Mouse (Mus musculus) c-Kit-positive CD71-negative TER-119-negative erythroid progenitor cells, embryonic 14.5 days (primary cell): ENCODE data around the gene Hnrnpu.
"Not testable (repeated sequence)": the region's sequence is repeated elsewhere in the genome, so short reads cannot be mapped to it uniquely, and the experiment has no call there.

ENCODE experiments used
- DNase-seq: peaks from one replicate; pipeline ENCODE4 v3.0.0-alpha.2; 2013; ENCODE audit warnings: low read depth

Gene Hnrnpu

DNA sequence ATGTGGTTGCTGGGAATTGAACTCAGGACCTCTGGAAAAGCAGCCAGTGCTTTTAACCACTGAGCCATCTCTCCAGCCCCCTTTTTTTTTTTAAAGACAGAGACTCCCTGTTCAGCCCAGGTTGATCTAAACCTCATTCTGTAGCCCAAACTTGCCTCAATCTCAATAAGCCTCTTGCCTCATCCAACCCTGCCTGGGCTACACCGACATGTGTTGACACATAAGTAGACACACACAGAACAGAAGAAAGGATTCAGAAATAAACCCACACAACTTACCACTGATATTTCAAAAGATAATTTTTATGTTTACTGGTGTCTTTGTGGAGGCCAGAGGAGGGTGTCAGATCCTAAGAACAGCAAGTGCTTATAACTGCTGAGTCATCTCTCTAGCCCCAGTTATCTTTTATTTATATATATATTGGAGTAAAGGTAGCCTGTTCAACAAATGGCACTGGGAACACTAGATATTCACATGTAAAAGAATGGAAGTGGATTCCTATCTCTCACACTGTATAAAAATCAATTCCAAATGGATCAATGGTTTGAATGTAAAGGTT is 24.5 kb downstream of the Hnrnpu start:
- DNase-seq, result no peak

DNA sequence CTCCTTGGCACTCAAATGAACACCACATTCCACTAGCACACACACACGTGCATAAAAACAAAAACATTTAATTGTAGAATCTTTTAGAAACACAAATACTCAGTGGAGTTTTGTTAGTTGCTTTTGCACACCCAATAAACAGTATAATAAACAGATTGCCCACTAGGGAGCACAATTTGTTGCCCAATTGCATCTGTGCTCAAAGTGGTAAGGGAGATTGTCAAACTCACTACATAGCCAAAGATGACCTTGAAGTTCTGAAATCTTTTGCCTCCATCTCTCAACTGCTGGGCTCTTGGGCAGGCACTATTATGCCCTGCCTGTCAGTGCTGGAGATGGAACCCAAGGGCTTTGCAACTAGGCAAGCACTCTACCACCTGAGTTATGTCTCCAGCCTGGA is 27.5 kb downstream of the Hnrnpu start:
- DNase-seq, result no peak

DNA sequence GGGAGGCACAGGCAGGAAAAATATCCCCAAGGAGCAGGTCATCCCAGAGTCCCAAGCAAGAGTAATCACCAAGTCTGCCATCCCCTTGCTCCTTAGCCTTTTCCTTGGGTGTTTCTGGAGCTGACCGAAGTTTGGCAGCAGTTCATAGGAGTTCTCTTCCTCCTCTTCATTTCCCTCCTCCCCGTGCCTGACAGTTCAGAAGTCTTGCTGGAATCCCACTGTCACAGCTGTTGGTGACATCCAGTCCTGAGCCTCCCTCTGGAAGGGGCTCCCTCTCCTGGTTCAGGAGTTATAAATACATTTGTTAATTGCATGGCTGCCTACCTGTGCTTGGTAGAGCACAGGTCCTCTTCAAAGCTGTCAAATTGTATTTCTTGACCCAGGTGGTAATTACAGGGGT is 28.1 kb downstream of the Hnrnpu start:
- DNase-seq, result no peak

DNA sequence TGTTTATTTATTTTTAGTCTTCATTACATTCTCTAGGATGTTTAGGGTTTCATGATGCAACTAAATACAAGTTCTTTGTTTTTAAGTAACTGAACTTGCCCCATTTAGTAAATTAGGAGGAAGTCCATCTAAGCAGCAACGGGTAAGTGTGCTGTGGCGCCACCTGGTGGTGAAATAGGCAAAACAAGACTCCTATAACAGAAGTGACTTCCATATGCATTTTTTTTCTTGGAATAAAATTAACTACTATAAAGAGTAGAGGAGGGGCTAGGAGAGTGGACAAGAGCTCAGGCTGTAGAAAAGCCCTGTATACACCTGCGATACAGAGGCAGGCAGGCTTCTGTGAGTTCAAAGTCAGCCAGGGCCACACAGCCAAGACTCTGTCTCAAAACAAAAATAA is 34.2 kb downstream of the Hnrnpu start:
- DNase-seq, result peak; percentile 68

DNA sequence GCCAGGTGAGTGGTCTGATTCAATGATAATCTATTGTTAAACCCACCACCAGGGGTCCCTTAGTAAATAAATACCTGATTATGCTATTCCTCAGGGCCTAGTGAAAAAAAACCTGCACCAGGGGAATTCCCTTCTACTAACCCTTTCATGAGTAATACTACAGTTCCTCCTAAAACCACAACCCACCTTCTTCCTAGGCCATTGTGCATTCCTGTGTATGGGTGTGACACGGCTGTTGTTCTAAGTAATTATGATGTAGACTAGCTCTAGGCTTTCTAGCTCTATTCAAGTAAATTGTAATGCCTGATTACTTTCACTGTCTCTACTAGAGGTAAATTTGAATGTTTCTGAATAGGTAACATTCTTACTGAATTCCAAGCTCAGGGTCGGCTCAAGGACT is 36.3 kb downstream of the Hnrnpu start:
- not testable (repeated sequence) for DNase-seq

DNA sequence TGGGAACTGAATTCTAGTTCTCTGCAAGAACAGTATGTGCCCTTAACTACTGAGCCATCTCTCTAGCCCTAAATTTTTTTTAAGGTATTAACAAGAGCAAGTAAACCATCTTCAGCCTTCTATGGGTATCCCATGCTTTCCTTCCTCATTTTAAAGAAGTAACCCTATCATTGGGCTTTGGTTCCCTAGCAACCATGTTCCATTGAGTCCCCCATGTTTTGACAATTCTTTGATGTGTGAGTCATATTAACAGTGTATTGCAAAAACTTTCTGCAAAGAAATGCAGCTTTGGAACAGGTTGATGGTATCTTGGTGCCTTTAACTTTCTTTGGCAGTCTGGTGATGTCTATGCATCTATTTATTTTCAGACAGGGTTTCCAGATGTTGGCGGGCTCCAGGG is 43.5 kb downstream of the Hnrnpu start:
- DNase-seq, result no peak

DNA sequence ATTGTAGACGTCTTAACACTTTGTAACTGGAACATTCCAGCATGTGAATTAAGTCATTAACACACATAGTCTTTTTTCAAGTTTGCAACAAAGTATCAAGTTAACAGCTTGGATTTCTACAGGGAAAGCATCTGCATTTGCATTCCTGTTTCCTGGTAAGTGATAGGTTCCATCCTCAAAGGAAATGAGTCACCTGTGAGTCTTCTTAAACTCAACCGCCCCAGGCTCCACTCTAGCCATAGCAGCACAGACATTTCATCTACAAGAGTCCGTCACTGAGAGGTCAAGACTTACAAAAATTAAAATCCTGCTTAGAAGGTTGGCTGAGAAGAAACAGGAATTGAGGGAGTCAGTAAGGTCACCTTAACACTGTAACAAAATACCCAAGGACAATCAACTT is 45.9 kb downstream of the Hnrnpu start:
- DNase-seq, result no peak

DNA sequence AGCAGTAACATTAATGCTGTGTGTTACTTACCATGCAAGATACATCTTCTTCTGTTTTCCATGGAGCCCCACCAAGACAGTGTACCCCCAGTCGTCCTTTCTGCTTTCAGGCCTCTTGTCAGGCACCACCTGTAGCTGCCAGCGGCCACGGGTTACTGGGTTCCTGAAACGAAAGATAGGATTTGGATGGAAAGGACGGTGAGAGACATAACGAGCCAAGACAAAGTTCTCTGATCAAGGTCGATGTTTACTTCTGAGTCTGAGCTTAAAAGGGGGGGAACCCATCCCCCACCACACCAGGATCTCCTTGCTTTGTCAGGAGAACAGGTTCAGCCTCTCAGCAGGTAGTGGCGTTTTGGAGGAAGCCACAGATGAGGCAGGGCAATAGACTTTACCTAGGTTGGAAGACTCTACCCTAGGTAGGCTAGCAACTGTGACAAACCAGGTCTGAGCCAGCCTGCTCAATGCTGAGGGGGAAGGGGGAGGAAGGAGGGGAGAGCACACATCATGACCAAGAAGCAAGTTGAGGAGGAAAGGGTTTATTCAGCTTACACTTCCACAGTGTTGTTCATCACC is 49.9 kb downstream of the Hnrnpu start:
- no peak for DNase-seq

DNA sequence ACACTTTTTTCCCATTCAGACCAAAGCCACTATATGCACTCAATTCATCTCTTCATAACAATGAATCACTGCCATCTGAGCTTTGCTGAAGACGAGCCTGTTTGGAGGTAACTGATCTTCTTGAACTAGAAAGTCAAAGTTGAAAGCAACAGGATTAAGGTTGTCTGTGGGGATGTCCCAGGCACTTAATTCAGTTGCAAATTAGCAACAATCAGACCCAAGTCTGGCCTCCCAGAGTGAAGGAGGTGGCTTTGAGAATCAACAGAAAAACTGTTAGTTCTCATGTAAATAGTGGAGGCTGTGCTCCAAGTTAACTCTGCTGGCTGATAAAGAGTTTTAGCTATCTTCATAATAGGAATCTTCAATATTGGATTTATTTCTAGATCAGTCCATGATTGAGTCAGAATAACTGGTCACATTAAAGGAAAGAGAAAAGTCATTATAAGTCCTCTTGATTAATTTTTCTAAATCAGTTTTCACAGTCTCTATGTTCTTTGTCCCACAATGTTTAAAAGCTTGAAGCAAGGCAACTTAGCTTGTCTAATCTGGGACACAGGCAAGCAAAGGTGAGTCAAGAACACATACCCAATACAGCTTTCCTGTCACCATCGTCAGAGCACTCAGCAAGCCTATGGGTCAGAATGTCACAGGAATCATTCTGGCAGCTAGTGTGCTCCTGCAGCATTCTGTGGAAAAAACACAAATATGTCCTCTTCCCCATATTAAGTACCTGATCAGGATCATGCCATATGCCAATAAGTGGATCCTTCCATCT is 53.5 kb downstream of the Hnrnpu start:
- DNase-seq, result no peak

DNA sequence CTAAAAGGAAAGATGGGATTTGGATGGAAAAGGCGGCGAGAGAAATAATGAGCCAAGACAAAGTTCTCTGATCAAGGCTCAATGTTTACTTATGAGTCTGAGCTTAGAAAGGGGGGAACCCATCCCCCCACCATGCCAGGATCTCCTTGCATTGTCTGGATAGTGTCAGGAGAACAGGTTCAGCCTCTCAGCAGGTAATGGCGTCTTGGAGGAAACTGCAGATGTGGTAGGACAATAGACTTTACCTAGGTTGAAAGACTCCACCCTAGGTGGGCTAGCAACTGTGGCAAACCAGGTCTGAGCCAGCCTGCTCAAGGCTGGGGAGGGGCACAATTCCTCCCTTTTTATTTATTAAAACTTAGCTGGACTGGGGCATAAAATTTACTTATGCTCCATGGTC is 54.3 kb downstream of the Hnrnpu start:
- not testable (repeated sequence) for DNase-seq

DNA sequence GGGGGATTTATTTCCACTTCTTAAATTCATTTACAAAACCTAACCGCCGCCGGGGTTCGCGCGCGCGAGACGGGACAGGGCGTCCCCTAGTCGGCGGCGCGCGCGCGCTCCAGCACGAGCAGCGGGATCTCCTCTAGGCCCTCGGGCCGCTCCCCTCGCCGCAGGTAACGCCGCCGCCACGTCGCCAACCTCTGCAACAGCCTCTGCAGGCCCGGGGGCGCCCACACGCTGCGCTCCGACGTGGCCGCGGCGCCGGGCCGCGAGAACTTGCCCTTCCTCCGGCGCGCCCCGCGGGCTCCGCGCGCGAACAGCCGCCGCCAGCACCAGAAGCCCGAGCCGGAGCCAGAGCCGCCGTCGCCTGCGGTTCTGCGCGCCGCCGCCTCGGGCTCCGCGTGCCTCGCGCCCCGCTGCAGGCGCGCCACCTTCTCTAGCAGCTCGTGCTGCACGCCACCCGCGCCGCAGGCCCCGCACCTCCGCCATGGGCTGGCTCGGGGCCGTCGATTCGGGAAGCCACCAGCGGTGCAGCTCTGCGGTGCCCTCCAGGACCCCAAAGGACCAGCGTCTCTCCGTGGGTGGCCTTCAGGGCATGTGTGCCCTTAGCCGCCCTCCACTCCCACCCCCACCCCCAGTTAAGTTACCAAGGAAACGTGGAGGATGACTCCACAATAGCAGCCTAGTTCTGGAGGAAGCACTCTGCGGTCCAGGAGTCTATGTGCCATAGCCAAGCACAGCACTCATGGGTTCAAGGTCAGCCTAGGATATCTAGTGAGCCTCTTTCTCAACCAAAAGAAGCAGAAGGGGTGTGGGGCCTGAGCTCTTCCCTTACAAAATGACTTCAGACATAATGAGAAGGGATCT is 61.3 kb downstream of the Hnrnpu start:
- no peak for DNase-seq

DNA sequence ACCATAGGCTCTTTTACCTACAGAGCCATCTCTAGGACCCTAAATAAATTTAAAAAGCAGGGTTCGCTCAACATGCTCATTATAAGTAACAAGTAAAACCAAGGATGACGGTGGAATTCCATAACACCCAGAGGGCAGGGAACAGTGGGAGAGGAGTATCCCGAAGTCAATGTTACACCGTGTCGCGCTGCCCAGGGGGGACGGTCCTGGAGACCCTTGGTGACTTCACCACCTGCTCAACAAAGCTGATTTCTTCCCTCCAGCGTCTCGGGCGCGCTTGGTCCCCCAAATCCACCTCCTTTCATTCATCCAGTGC is 61.9 kb downstream of the Hnrnpu start:
- DNase-seq, result no peak

DNA sequence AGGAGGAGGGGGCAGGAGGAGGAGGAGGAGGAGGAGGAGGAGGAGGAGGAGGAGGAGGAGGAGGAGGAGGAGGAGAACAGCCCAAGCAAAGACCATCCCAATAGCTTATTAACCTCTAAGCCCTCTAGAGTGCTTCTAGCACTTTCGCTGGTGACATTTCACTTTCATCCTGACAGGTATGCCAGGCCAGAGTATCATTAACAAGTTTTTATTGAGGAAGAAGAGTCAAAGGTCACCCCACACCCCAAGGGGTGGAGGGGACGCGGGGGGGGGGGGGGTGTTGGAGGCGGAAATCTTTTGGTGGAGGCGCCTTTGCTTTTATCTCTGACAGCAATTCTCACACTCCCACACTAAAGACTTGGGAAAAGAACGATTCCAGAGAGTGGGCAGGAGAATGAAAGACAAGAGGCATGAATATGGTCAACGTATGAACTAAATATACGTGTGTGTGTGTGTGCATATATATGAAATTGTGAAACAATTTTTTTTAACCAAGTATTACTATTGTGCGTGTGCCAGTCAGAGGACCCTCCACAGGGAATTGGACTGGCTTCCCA is 62.3 kb downstream of the Hnrnpu start:
- no peak for DNase-seq
